Mouse (Mus musculus) spleen, postnatal 4 days (tissue): ENCODE measurements around the gene Gm21969.
A peak's percentile ranks its signal among the peaks of the same experiment; 100 is the strongest.

Experiments used
- DNase-seq, 2 experiments: peaks; one replicate each; pipeline ENCODE4 v3.0.0; 2022; ENCODE audit warnings: low spot score in 2 of 2

The Gm21969 gene

GRCm38 (mm10) chr4:139585713-139586112, 17.3 kb upstream of the Gm21969 start:
- DNase-seq = no peak

- no peak for DNase-seq
Measured at GRCm38 (mm10) chr4:139587370-139587769, 15.6 kb upstream of the Gm21969 start.

- no peak for DNase-seq
Measured at GRCm38 (mm10) chr4:139587773-139588172, 15.2 kb upstream of the Gm21969 start.

- DNase-seq = no peak
Measured at GRCm38 (mm10) chr4:139589351-139590027, 13.5 kb upstream of the Gm21969 start.

GRCm38 (mm10) chr4:139590446-139590845, 12.5 kb upstream of the Gm21969 start:
- no peak for DNase-seq

GRCm38 (mm10) chr4:139592895-139593294, 10.1 kb upstream of the Gm21969 start:
- DNase-seq = no peak

- DNase-seq = no peak
Measured at GRCm38 (mm10) chr4:139593383-139593782, 9.6 kb upstream of the Gm21969 start.

GRCm38 (mm10) chr4:139594062-139594461, 8.9 kb upstream of the Gm21969 start:
- no peak for DNase-seq

GRCm38 (mm10) chr4:139596715-139597114, 6.3 kb upstream of the Gm21969 start:
- no peak for DNase-seq

- DNase-seq = no peak
Measured at GRCm38 (mm10) chr4:139597286-139598284, 5.4 kb upstream of the Gm21969 start.

GRCm38 (mm10) chr4:139598356-139598755, 4.6 kb upstream of the Gm21969 start:
- no peak for DNase-seq

- DNase-seq = peak in 1 of 2 experiments; percentile 54
Measured at GRCm38 (mm10) chr4:139598950-139599518, 4.0 kb upstream of the Gm21969 start.

GRCm38 (mm10) chr4:139601519-139602356, 1.2 kb upstream of the Gm21969 start:
- no peak for DNase-seq

GRCm38 (mm10) chr4:139605216-139605615, 2.2 kb downstream of the Gm21969 start:
- no peak for DNase-seq

- DNase-seq = no peak
Measured at GRCm38 (mm10) chr4:139606732-139607131, 3.7 kb downstream of the Gm21969 start.

- DNase-seq = no peak
Measured at GRCm38 (mm10) chr4:139608975-139609374, 6.0 kb downstream of the Gm21969 start.

- no peak for DNase-seq
Measured at GRCm38 (mm10) chr4:139610954-139611353, 8.0 kb downstream of the Gm21969 start.

- peak; percentile 73 to 91 for DNase-seq
Measured at GRCm38 (mm10) chr4:139611542-139611953, 8.6 kb downstream of the Gm21969 start.

GRCm38 (mm10) chr4:139614524-139615260, 11.7 kb downstream of the Gm21969 start:
- DNase-seq = no peak

GRCm38 (mm10) chr4:139616276-139617000, 13.5 kb downstream of the Gm21969 start:
- peak; percentile 68 to 79 for DNase-seq
